Mouse (Mus musculus) lung, adult 2 months (tissue): ENCODE results near the gene Rpa2.

Experiments
- CTCF ChIP-seq: fragments of 200-500 bp; IDR thresholded peaks from 2 replicates; pipeline ENCODE4 v1.5.1; 2011; ENCODE audit warnings: mild to moderate bottlenecking, low read length, control low read depth; ENCODE audit not compliant: insufficient read depth
- POLR2A ChIP-seq: fragments of 200-500 bp; IDR thresholded peaks from 2 replicates; pipeline ENCODE4 v1.6.1; 2011; ENCODE audit warnings: low read depth, mild to moderate bottlenecking, control low read depth, low read length, borderline replicate concordance; ENCODE audit errors: extremely low read depth

DNA sequence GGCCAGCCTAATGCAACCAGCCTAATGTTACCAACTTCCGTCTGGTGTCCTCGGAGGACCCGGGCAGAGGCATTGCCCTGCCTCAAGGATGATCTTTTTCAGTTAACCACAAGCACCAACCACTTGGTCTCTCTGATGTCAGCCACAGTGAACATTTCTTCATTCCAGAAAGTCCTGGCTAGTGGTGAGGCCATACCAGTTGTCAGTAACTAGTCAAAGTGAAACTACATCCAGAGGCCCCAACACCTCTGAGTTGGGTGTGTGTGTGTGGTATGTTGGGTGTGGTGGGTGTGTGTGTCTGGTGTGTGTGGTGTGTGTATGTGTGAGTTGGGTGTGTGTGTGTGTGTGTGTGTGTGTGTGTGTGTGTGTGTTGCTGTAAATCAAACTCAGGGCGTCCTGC, 19.4 kb upstream of the Rpa2 start:
- no peak for TF ChIP-seq CTCF
- TF ChIP-seq POLR2A, result no peak
